Mouse (Mus musculus) lung, embryonic 14.5 days (tissue): ENCODE results near the gene Cab39. TPM values are rescaled to one million over a fixed set of nuclear protein-coding genes. Genes with fewer than 3 reads are reported as not detected.
A peak's percentile ranks its signal among the peaks of the same experiment; 100 is the strongest.

Experiments used
- ATAC-seq: fragments of 200-750 bp; cut with Nextera tagmentation; 2 replicates; pipeline ENCODE4 v1.8.0; 2017; ENCODE audit warnings: mild to moderate bottlenecking, moderate TSS enrichment, moderate library complexity; ENCODE audit not compliant: insufficient read depth
- DNase-seq: peaks from one replicate; pipeline ENCODE4 v3.0.0-alpha.2; 2015
- H3K27ac ChIP-seq: fragments of 300-500 bp; sonication (generic); 2 replicates; pipeline ENCODE4 v1.5.1; 2014; ENCODE audit warnings: low read depth, mild to moderate bottlenecking, moderate library complexity
- H3K27me3 ChIP-seq: fragments of 300-500 bp; sonication (generic); 2 replicates; pipeline ENCODE4 v1.6.1; 2014; ENCODE audit warnings: low read length, control low read depth; ENCODE audit not compliant: insufficient read depth
- H3K36me3 ChIP-seq: fragments of 300-500 bp; sonication (generic); 2 replicates; pipeline ENCODE4 v1.6.1; 2014; ENCODE audit warnings: control low read depth; ENCODE audit not compliant: insufficient read depth
- H3K4me1 ChIP-seq: fragments of 300-500 bp; sonication (generic); 2 replicates; pipeline ENCODE4 v1.6.1; 2014; ENCODE audit warnings: antibody characterized with exemption, control low read depth; ENCODE audit not compliant: insufficient read depth
- H3K4me2 ChIP-seq: fragments of 300-500 bp; sonication (generic); 2 replicates; pipeline ENCODE4 v1.6.1; 2014; ENCODE audit warnings: mild to moderate bottlenecking
- H3K4me3 ChIP-seq: fragments of 300-500 bp; sonication (generic); 2 replicates; pipeline ENCODE4 v1.5.1; 2014; ENCODE audit warnings: low read depth, low read length
- H3K9ac ChIP-seq: fragments of 300-500 bp; sonication (generic); 2 replicates; pipeline ENCODE4 v1.6.1; 2014
- H3K9me3 ChIP-seq: fragments of 300-500 bp; sonication (generic); 2 replicates; pipeline ENCODE4 v1.6.1; 2016; ENCODE audit warnings: low read depth, low read length, control low read depth
- CTCF ChIP-seq: IDR thresholded peaks from 2 replicates; pipeline ENCODE4 v1.5.1; 2016; ENCODE audit warnings: antibody characterized with exemption, low read depth
- WGBS: fragments of 180-500 bp; shearing (Covaris S2); extraction: QIAGEN DNeasy Blood & Tissue Kit; methylation state at CpG from one replicate; pipeline ENCODE4 v1.1.7; 2014; 5-methylcytosine and 5-hydroxymethylcytosine counted together
- polyA plus RNA-seq: library from polyadenylated mRNA; unstranded; fragments of >200 nt; fragmentation: Nextera tagmentation; extraction: Ambion mirVana; gene quantifications from 2 replicates; pipeline ENCODE4 v1.2.1, GENCODE M21; 2014

Gene Cab39
- polyA plus RNA-seq, 1 experiment from 2014 or later, result 49.3 TPM

GRCm38 (mm10) chr1:85843291-85843863 lies 50.1 kb downstream of the Cab39 start:
- Histone ChIP-seq H3K27ac (no peak overlapping the region), H3K27me3 (no peaks in the 10 kb centered on the region), H3K36me3 (peaks cover 41% of the 10 kb centered on the region), H3K9me3 (no peaks in the 10 kb centered on the region), H3K4me1 (no peaks in the 10 kb centered on the region), H3K4me3 (no peak overlapping the region), H3K9ac (no peak overlapping the region), H3K4me2 (no peak overlapping the region)
- ATAC-seq, result no peak
- 98% methylated on average over 4 of the region's 4 CpGs for WGBS
- no peak for TF ChIP-seq CTCF
- no peak for DNase-seq

- Histone ChIP-seq H3K27me3 (no peaks in the 10 kb centered on the region), H3K36me3 (peaks cover 54% of the 10 kb centered on the region), H3K4me1 (no peaks in the 10 kb centered on the region), H3K4me3 (no peak overlapping the region), H3K9ac (no peak overlapping the region), H3K27ac (no peak overlapping the region), H3K4me2 (no peak overlapping the region), H3K9me3 (no peaks in the 10 kb centered on the region)
- WGBS, result 83% methylated on average over 6 of the region's 6 CpGs
- no peak for DNase-seq
- TF ChIP-seq CTCF, result no peak
- ATAC-seq, result no peak
Observed at GRCm38 (mm10) chr1:85844981-85845380, 51.7 kb downstream of the Cab39 start.

DNA sequence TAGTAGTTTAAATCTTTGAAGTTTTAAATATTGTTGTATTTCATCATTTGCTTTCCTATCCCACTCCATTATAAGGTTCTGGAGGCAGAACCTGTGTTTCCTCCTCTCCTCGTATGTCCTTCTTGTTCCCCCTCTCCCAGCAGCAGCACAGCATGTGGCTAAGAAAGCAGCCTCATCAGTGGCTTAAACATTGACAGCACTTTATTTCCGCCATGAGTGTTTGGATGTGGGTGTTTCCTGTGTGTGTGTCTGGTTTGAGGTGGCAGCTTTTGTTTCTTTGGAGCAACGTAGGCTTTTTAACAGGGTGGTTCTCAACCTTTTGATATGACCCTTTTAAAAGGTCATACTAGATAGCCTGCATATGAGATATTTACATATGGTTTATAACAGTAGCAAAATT lies 52.2 kb downstream of the Cab39 start:
- DNase-seq (no peak), ATAC-seq (no peak)
- Histone ChIP-seq H3K9me3 (no peaks in the 10 kb centered on the region), H3K27me3 (no peaks in the 10 kb centered on the region), H3K9ac (no peak overlapping the region), H3K27ac (no peak overlapping the region), H3K4me3 (no peak overlapping the region), H3K36me3 (peaks cover 56% of the 10 kb centered on the region), H3K4me2 (no peak overlapping the region), H3K4me1 (no peaks in the 10 kb centered on the region)
- WGBS, result 68% methylated on average over 3 of the region's 3 CpGs
- no peak for TF ChIP-seq CTCF

DNA sequence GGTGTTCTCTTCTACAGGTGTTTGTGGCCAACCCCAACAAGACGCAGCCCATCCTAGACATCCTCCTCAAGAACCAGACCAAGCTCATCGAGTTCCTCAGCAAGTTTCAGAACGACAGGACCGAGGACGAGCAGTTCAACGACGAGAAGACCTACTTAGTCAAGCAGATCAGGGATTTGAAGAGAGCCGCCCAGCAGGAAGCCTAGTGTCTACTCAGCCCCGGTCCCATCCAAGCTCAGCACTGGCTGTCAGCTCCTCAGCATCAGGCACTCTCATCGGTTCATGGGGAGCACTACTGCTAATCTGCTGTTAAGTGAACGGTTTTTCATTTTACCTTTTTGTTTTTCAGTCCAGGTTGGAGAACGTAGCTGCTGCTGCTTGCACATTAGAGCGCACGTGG lies 55.8 kb downstream of the Cab39 start:
- Histone ChIP-seq H3K36me3 (peaks cover 45% of the 10 kb centered on the region), H3K27me3 (no peaks in the 10 kb centered on the region), H3K4me3 (no peak overlapping the region), H3K4me2 (no peak overlapping the region), H3K4me1 (no peaks in the 10 kb centered on the region), H3K27ac (no peak overlapping the region), H3K9me3 (no peaks in the 10 kb centered on the region), H3K9ac (no peak overlapping the region)
- 92% methylated on average over 14 of the region's 14 CpGs for WGBS
- ATAC-seq, result no peak
- TF ChIP-seq CTCF, result no peak
- no peak for DNase-seq

DNA sequence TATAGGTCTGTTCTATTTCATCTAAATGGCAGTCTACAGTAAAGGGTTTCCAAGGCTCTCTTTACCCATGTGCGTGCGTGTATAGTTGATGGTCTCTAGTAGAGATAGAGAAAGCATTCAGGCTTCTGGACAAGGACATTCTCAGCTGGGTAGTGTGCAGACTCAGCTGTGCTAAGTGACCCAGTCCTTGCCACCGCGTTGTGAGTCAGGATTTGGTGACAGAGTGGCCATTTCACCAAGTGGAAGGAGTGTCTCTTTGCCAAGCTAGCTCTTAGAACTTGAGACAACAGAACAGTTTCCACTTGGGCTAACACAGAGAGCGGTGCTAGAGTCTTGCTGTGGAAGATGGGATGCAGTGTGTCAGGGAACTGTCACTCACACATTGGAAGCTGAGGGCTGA lies 57.6 kb downstream of the Cab39 start:
- H3K9me3 ChIP-seq, result no peaks in the 10 kb centered on the region
- ATAC-seq (no peak), DNase-seq (no peak)
- no peak overlapping the region for H3K27ac ChIP-seq
- no peak overlapping the region for H3K9ac ChIP-seq
- no peak overlapping the region for H3K4me2 ChIP-seq
- H3K4me1 ChIP-seq, result no peaks in the 10 kb centered on the region
- peaks cover 36% of the 10 kb centered on the region for H3K36me3 ChIP-seq
- no peak for TF ChIP-seq CTCF
- WGBS, result 77% methylated on average over 5 of the region's 5 CpGs
- H3K4me3 ChIP-seq, result no peak overlapping the region
- no peaks in the 10 kb centered on the region for H3K27me3 ChIP-seq

DNA sequence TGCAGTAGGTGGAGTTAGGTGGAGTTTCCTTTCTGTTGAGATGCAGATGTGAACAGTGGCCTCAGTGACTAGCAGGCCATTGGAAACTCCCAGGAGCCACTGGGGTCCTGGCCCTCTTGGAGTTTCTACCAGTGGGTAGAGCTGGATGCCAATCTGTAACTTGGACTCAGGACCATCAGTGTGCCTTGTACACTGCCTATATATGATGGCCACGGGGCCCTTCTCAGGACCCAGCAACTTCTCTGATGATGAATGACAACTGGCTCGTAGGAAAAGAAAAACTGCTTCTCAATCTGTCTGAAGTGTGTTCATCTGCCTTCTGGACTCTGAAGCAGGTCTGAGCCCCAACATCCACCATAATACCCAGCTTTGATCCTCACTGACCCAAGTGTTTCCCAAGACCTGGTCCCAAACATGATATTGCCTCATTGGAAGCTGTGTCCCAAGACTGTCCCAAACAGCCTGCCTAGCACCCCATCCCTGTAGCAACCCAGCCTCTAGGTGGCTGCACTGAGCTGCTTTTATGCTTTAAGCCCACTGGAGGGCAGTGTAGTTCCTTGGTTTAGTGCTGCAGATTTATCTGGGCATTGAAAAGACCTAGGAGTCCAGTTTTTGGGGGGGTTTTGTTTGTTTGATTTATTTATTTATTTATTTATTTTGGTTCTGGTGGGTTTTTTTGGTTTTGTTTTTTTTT lies 59.9 kb downstream of the Cab39 start:
- H3K9me3 ChIP-seq, result no peaks in the 10 kb centered on the region
- H3K4me2 ChIP-seq, result no peak overlapping the region
- ATAC-seq (peak; percentile 67; the same call in 1 of the 2 replicates), DNase-seq (peak; percentile 92)
- no peak overlapping the region for H3K9ac ChIP-seq
- peaks cover 25% of the 10 kb centered on the region for H3K36me3 ChIP-seq
- no peak overlapping the region for H3K4me3 ChIP-seq
- H3K27ac ChIP-seq, result no peak overlapping the region
- H3K27me3 ChIP-seq, result no peaks in the 10 kb centered on the region
- WGBS, result 71% methylated on average over 2 of the region's 2 CpGs
- peak; percentile 99 for TF ChIP-seq CTCF
- H3K4me1 ChIP-seq, result no peaks in the 10 kb centered on the region

DNA sequence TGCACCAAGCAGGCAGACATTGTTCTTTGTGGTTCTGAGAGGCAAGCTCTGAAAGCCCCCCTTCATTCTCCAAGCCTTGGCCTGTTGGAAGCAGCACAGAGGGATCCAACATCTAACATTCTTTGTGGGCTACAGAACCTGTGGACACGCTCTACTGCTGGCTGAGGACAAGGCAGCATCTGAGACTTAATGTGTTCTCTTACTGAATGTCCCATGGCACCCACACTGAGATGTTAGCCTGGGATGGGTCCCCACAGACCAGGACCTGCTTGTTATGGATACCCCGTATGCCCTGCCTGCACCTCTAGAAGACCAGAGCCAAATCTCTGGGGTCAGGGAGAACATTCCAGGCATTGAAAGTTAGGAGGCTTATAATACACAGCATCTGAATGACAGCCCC lies 60.6 kb downstream of the Cab39 start:
- no peak overlapping the region for H3K9ac ChIP-seq
- DNase-seq, result no peak
- no peaks in the 10 kb centered on the region for H3K27me3 ChIP-seq
- H3K36me3 ChIP-seq, result peaks cover 17% of the 10 kb centered on the region
- 91% methylated on average over 2 of the region's 2 CpGs for WGBS
- H3K4me1 ChIP-seq, result no peaks in the 10 kb centered on the region
- H3K4me2 ChIP-seq, result no peak overlapping the region
- no peak overlapping the region for H3K4me3 ChIP-seq
- TF ChIP-seq CTCF, result no peak
- no peak overlapping the region for H3K27ac ChIP-seq
- no peaks in the 10 kb centered on the region for H3K9me3 ChIP-seq
- ATAC-seq, result no peak
